Mouse (Mus musculus) bone marrow macrophage, adult 2 months (primary cell): ENCODE data around the gene Sh3rf1. TPM values are rescaled to one million over a fixed set of nuclear protein-coding genes. Genes with fewer than 3 reads are reported as not detected.
"Not testable (repeated sequence)": the region's sequence is repeated elsewhere in the genome, so short reads cannot be mapped to it uniquely, and the experiment has no call there.

Source experiments
- H3K27ac ChIP-seq: 2 replicates; pipeline ENCODE4 v1.5.1; 2012; ENCODE audit warnings: low read depth, low read length; ENCODE audit not compliant: insufficient read depth
- H3K4me1 ChIP-seq: 2 replicates; pipeline ENCODE4 v1.6.1; 2012; ENCODE audit warnings: low read length; ENCODE audit not compliant: control insufficient read depth, insufficient read depth
- H3K4me3 ChIP-seq: 2 replicates; pipeline ENCODE4 v1.5.1; 2012; ENCODE audit warnings: mild to moderate bottlenecking, low read length, moderate library complexity; ENCODE audit not compliant: insufficient read depth
- CTCF ChIP-seq: IDR thresholded peaks from 2 replicates; pipeline ENCODE4 v1.5.1; 2012; ENCODE audit warnings: low read depth, mild to moderate bottlenecking, low read length, moderate library complexity
- POLR2A ChIP-seq: IDR thresholded peaks from 2 replicates; pipeline ENCODE4 v1.6.1; 2012; ENCODE audit warnings: mild to moderate bottlenecking, low read depth, low read length, borderline replicate concordance
- polyA plus RNA-seq: library from polyadenylated mRNA; stranded (reverse); fragments of >200 nt; gene quantifications from 2 replicates; pipeline ENCODE4 v1.2.4, GENCODE M21; 2012; ENCODE audit not compliant: missing spikeins, insufficient read depth, insufficient read length

Sh3rf1 gene
- polyA plus RNA-seq, 1 experiment, result 2.2 TPM

DNA sequence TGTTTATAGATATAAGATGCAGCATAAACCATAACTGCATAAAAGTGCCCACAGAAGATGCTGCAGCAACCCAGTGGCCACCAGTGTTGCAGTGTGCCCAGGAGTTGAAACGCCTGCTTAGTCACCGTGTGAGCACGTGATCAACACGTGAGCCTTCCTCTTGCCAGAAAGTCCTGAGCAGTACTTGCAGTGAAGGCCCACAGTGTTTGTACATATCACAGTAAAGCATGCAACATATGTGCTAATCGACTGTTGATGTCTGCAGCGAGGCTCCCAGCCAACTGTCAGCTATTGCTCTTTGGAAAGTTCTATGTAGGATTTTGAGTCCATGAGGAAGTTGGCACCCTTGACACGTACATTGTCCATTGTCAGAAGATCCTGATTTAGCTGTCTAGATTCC lies 174.1 kb downstream of the Sh3rf1 start:
- no peak for TF ChIP-seq CTCF
- no peak for TF ChIP-seq POLR2A
- H3K4me3 ChIP-seq, result no peak overlapping the region
- no peaks in the 10 kb centered on the region for H3K4me1 ChIP-seq
- H3K27ac ChIP-seq, result no peak overlapping the region

DNA sequence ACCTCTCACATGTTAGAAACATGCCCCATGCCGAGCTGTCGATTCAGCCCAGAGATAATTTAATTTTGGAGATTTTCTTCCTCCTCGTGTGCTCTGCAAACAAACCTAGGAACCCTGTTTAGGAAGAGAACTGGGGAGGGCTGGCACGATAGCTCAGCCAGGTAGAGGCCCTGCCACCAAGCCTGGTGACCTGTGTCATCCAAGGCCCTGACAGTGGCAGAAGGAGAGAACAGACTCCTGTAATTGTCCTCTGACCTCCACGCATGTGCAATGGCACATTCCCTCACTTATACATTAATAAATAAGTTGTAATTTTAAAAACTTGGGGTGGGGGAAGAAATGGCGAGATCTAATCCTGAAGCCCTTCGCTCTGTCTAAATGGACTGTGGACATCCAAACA lies 179.2 kb downstream of the Sh3rf1 start:
- Histone ChIP-seq H3K4me3 (no peak overlapping the region), H3K27ac (no peak overlapping the region), H3K4me1 (no peaks in the 10 kb centered on the region)
- TF ChIP-seq POLR2A, result no peak
- TF ChIP-seq CTCF, result no peak

GRCm38 (mm10) chr8:61403266-61404177 lies 179.8 kb downstream of the Sh3rf1 start:
- H3K4me3 ChIP-seq, result no peak overlapping the region
- no peak for TF ChIP-seq POLR2A
- TF ChIP-seq CTCF, result no peak
- no peaks in the 10 kb centered on the region for H3K4me1 ChIP-seq
- no peak overlapping the region for H3K27ac ChIP-seq

- TF ChIP-seq CTCF (no peak), POLR2A (no peak)
- Histone ChIP-seq H3K4me3 (no peak overlapping the region), H3K27ac (no peak overlapping the region), H3K4me1 (no peaks in the 10 kb centered on the region)
These were observed 180.5 kb downstream of the Sh3rf1 start for GRCm38 (mm10) chr8:61404178-61404560.

GRCm38 (mm10) chr8:61409081-61409480 lies 185.4 kb downstream of the Sh3rf1 start:
- Histone ChIP-seq H3K4me1 (no peaks in the 10 kb centered on the region), H3K4me3 (no peak overlapping the region), H3K27ac (no peak overlapping the region)
- TF ChIP-seq POLR2A (no peak), CTCF (no peak)

GRCm38 (mm10) chr8:61409712-61410111 lies 186.0 kb downstream of the Sh3rf1 start:
- H3K27ac ChIP-seq, H3K4me3 ChIP-seq, H3K4me1 ChIP-seq: not testable (repeated sequence)

- TF ChIP-seq CTCF (no peak), POLR2A (no peak)
- no peak overlapping the region for H3K4me3 ChIP-seq
- H3K4me1 ChIP-seq, result no peaks in the 10 kb centered on the region
- no peak overlapping the region for H3K27ac ChIP-seq
These were observed 195.8 kb downstream of the Sh3rf1 start for GRCm38 (mm10) chr8:61419521-61419920.

DNA sequence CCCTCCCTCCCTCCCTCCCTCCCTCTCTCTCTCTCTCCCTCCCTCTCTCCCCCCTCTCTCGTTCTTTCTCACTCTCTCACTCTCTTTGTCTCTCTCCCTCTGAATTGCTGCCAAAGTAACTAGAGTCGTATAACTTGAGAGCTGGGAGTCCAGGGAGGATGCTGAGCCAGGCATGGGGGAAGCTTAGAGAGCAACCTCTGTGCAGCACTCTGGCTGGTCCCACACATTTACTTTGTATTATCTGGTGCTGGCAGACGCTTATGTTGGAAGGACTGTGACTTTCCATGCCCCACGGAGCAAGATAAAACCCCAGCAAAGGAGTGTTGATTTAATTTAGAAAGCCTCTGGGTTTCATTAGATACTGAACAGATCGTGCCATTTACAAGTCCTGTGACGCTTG lies 196.5 kb downstream of the Sh3rf1 start:
- Histone ChIP-seq H3K4me1 (no peaks in the 10 kb centered on the region), H3K4me3 (no peak overlapping the region), H3K27ac (no peak overlapping the region)
- no peak for TF ChIP-seq CTCF

DNA sequence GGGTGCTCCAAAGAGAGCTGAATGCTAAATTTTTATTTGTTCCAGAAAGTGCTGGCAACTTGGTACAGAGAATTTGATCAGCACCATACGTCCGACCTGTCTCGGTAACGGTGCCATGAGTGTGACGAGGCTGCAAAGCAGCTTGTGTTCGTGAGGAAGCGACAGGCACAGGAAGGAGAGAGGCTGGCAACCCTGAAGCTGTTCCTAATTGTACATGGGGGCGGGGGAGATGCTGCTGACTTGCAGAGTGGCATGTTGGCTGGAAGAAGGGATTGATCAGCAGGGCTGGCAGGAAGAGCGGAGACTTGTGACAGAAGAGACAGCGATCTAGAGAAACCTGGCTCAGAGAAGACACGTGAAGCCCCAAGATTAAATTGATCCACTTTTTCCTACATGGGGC lies 197.9 kb downstream of the Sh3rf1 start:
- H3K27ac ChIP-seq, result no peak overlapping the region
- TF ChIP-seq POLR2A (no peak), CTCF (no peak)

DNA sequence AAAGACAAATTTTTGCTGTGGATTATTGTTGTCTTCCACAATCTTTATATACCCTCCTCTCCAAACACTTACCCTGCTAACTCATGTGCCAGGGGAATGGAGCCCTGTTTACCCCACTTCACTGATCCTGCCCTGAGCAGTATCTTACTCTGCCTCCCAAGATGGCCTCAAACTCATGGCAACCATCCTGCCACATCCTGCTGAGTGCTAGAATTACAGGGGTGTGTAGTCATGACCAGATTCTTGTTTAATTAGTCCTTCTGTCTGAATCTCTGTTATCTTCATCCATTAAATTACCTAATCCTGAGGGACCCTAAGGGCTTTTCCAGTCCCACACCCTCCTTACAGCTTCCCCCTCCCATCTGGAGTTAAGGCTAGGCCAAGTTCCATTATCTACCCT lies 201.5 kb downstream of the Sh3rf1 start:
- no peak for TF ChIP-seq POLR2A
- TF ChIP-seq CTCF, result no peak
- Histone ChIP-seq H3K27ac (no peak overlapping the region), H3K4me3 (no peak overlapping the region), H3K4me1 (no peaks in the 10 kb centered on the region)

More for the DNA sequence above, 197.9 kb downstream of the Sh3rf1 start:
- no peak overlapping the region for H3K4me3 ChIP-seq
- no peaks in the 10 kb centered on the region for H3K4me1 ChIP-seq

DNA sequence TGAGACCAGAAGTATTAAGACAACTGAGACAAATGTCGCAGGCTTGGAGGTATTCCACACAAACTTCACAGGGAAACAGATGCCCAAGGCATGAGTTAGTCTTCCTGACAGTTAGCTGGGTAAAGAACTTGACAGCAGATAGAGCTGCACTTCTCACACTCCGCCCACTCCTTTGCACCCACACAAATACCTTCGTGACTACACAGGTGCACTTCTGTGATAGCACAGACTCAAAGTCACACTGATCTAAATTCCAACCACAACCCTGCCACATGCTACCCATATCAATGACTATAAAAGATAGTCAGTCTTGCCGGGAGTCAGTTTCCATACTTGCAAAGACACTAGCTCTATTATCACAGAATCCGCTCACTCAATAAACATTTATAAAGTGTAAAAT lies 202.4 kb downstream of the Sh3rf1 start:
- Histone ChIP-seq H3K27ac (no peak overlapping the region), H3K4me1 (no peaks in the 10 kb centered on the region)

More for the DNA sequence above, 202.4 kb downstream of the Sh3rf1 start:
- no peak for TF ChIP-seq CTCF
- no peak for TF ChIP-seq POLR2A
- H3K4me3 ChIP-seq, result no peak overlapping the region
